Mouse (Mus musculus): ENCODE data around the gene Armcx1.

DNA sequence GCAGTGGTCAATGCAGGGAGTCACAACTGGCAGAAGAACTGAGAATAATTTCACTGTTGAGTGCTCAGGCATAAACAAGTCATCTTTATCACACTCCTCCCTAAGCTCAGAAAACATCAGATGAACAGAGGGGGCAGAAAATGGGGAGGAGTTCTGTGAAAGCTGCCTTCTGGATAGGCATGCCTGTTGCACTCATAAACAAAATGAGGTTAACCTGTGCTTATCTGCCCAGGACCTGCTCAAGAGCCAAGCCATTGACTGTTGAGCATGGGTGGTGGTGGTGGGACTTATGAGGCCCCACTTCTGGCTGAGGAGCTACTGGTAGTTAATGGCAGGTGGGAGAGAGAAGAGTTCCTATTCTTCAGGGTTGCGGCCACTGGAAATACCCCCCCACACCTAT, 20.0 kb downstream of the Armcx1 start:
- TF ChIP-seq CTCF (IDR thresholded peaks at IDR 0.05; ENCODE audit: insufficient read depth, low read depth, low read length) (no peak), POLR2A (IDR thresholded peaks at IDR 0.05; ENCODE audit: insufficient read depth, low read depth, low read length) (no peak)

Measured in olfactory bulb, adult 2 months (tissue).